Mouse (Mus musculus): ENCODE data around the gene D630003M21Rik. TPM values are rescaled to one million over a fixed set of nuclear protein-coding genes. Genes with fewer than 3 reads are reported as not detected.

Gene D630003M21Rik
- total and polyA plus RNA-seq, 2 experiments = 0.46 to 0.69 TPM

DNA sequence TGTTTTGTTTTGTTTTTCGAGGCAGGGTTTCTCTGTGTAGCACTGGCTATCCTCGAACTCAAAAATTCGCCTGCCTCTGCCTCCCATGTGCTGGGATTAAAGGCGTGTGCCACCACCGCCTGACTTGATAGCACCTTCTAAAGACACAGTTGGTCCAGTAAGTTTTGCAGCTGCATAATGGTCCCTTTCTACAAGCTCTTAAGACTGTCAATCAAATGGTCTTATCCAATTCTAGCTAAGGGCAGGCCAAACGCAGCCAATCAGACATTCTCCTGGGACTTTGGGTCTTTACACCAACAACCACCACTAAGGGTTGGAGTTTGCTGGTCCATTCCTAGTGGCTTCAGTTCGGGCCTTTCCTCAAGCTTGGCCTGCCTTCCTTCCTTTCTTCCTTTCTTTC lies 73.9 kb downstream of the D630003M21Rik start:
- Histone ChIP-seq H3K36me3 (ENCODE audit: control insufficient read depth, insufficient read depth, low read length) (no peaks in the 10 kb centered on the region), H3K4me3 (ENCODE audit: insufficient read depth, low read depth, low read length) (no peak overlapping the region), H3K27me3 (ENCODE audit: control insufficient read depth, insufficient read depth, low read length) (no peaks in the 10 kb centered on the region), H3K27ac (replicated peaks; ENCODE audit: insufficient read depth, low read depth, low read length) (no peak overlapping the region), H3K79me2 (ENCODE audit: control insufficient read depth, insufficient read depth, low read length) (no peaks in the 10 kb centered on the region), H3K4me1 (ENCODE audit: control insufficient read depth, insufficient read depth, low read length) (peaks cover 9% of the 10 kb centered on the region), H3K9ac (ENCODE audit: low read depth, low read length) (no peak overlapping the region)
- TF ChIP-seq POLR2A (IDR thresholded peaks at IDR 0.05; ENCODE audit: extremely low read depth, insufficient read depth, low read length) (no peak), CTCF (IDR thresholded peaks at IDR 0.05; ENCODE audit: low read depth, low read length) (no peak)
- no peak for DNase-seq (ENCODE audit: extremely low read depth, low read depth, low spot score)
- 77% methylated on average over 7 of the region's 7 CpGs for WGBS

DNA sequence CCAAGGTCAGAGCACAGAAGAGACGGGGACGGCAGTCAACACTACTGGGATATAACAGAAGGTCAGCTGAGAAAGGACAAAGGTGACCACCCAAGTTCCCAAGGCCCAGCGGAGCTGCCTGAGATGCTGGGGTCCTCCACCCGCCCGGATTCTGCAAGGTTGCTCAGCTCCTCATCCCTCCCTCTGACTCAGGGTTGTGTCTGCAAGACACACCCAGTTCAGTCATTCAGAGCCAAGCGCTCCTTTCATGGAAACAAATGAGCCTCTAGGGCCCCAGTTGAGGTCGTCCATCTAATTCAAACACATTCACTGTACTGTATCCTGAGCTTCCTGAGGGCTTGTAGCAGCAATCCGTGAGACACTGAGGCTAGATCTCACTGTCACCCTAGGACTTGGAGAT lies 74.4 kb downstream of the D630003M21Rik start:
- Histone ChIP-seq H3K9ac (ENCODE audit: low read depth, low read length) (no peak overlapping the region), H3K27ac (replicated peaks; ENCODE audit: insufficient read depth, low read depth, low read length) (no peak overlapping the region)

DNA sequence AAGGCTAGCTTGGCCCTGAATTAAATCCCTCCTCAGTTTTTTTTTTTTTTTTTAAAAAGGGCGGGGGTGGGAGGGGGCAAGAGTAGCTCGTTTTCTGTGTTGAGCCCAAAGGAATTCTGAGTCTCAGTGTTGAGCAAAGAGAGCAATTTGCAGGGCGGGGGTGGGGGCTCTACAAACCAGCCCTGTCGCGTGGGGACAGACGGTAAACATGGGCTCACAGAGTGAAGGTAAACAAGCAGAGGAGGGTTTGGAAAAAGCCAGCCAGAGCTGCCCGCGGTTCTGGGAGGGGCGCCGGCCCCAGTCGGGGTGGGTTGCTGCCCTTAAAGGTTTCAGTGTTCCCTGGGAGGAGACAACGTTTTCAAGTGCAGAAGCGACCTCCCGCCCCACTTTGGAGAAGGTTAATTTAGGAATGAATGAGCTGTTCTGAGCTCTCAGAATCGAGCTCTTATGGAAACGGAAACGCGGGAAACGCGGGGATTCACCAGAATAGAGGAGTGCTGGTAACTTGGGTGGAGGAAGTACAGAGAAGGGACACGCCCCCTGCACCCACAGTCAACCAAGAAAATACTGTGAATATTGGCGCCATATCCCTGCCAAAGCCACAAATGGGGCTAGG lies 75.2 kb downstream of the D630003M21Rik start:
- Histone ChIP-seq H3K36me3 (ENCODE audit: control insufficient read depth, insufficient read depth, low read length) (no peaks in the 10 kb centered on the region), H3K4me3 (ENCODE audit: insufficient read depth, low read depth, low read length) (peak overlapping the region; percentile 23; the same call in 1 of the 2 replicates), H3K27ac (replicated peaks; ENCODE audit: insufficient read depth, low read depth, low read length) (no peak overlapping the region), H3K27me3 (ENCODE audit: control insufficient read depth, insufficient read depth, low read length) (no peaks in the 10 kb centered on the region), H3K79me2 (ENCODE audit: control insufficient read depth, insufficient read depth, low read length) (no peaks in the 10 kb centered on the region), H3K4me1 (ENCODE audit: control insufficient read depth, insufficient read depth, low read length) (peaks cover 6% of the 10 kb centered on the region), H3K9ac (ENCODE audit: low read depth, low read length) (peak overlapping the region; percentile 1; the same call in 1 of the 2 replicates)
- DNase-seq (ENCODE audit: extremely low read depth, low read depth, low spot score) = no peak
- TF ChIP-seq POLR2A (IDR thresholded peaks at IDR 0.05; ENCODE audit: extremely low read depth, insufficient read depth, low read length) (no peak), CTCF (IDR thresholded peaks at IDR 0.05; ENCODE audit: low read depth, low read length) (no peak)
- 2% methylated on average over 22 of the region's 22 CpGs for WGBS

More for the DNA sequence above, 74.4 kb downstream of the D630003M21Rik start:
- DNase-seq (ENCODE audit: extremely low read depth, low read depth, low spot score) = no peak
- 88% methylated on average over 8 of the region's 8 CpGs for WGBS
- H3K27me3 ChIP-seq (ENCODE audit: control insufficient read depth, insufficient read depth, low read length) = no peaks in the 10 kb centered on the region
- H3K36me3 ChIP-seq (ENCODE audit: control insufficient read depth, insufficient read depth, low read length) = no peaks in the 10 kb centered on the region
- peaks cover 9% of the 10 kb centered on the region for H3K4me1 ChIP-seq (ENCODE audit: control insufficient read depth, insufficient read depth, low read length)
- H3K4me3 ChIP-seq (ENCODE audit: insufficient read depth, low read depth, low read length) = no peak overlapping the region
- no peak for TF ChIP-seq CTCF (IDR thresholded peaks at IDR 0.05; ENCODE audit: low read depth, low read length)
- no peak for TF ChIP-seq POLR2A (IDR thresholded peaks at IDR 0.05; ENCODE audit: extremely low read depth, insufficient read depth, low read length)
- no peaks in the 10 kb centered on the region for H3K79me2 ChIP-seq (ENCODE audit: control insufficient read depth, insufficient read depth, low read length)

DNA sequence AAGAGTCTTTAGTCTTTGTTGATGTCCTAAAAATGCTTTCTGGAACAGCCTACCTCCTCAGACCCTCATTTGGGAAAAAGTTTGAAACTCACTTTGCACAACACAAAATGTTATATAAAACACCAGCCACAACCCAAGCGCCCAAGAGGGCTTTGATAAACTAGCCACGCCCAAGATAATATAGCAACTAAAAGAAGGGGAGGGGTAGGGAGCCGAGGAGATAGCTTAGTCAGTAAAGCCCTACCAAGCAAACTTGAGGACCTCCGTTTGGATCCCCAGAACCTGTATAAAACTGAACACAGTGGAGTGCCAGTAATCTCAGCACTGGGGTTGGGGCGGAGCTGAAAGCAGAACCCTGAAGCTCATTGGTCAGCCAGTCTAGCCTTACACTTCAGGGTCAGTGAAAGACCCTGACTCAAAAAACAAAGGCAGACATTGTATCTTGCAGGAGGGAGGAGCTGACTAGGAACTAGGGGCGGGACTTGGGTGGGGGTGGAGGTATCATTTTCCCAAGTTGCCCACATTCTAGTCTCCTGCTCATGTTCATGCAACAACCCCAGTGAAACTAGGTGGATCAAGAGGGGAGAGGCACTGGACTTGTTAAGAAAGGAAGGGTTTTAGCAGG lies 76.2 kb downstream of the D630003M21Rik start:
- no peak overlapping the region for H3K4me3 ChIP-seq (ENCODE audit: insufficient read depth, low read depth, low read length)
- 78% methylated on average over 6 of the region's 6 CpGs for WGBS
- no peak overlapping the region for H3K9ac ChIP-seq (ENCODE audit: low read depth, low read length)
- DNase-seq (ENCODE audit: extremely low read depth, low read depth, low spot score) = no peak
- no peaks in the 10 kb centered on the region for H3K27me3 ChIP-seq (ENCODE audit: control insufficient read depth, insufficient read depth, low read length)
- TF ChIP-seq POLR2A (IDR thresholded peaks at IDR 0.05; ENCODE audit: extremely low read depth, insufficient read depth, low read length) = no peak
- no peak for TF ChIP-seq CTCF (IDR thresholded peaks at IDR 0.05; ENCODE audit: low read depth, low read length)
- H3K79me2 ChIP-seq (ENCODE audit: control insufficient read depth, insufficient read depth, low read length) = no peaks in the 10 kb centered on the region
- H3K36me3 ChIP-seq (ENCODE audit: control insufficient read depth, insufficient read depth, low read length) = no peaks in the 10 kb centered on the region
- H3K4me1 ChIP-seq (ENCODE audit: control insufficient read depth, insufficient read depth, low read length) = peaks cover 6% of the 10 kb centered on the region
- H3K27ac ChIP-seq (replicated peaks; ENCODE audit: insufficient read depth, low read depth, low read length) = no peak overlapping the region

DNA sequence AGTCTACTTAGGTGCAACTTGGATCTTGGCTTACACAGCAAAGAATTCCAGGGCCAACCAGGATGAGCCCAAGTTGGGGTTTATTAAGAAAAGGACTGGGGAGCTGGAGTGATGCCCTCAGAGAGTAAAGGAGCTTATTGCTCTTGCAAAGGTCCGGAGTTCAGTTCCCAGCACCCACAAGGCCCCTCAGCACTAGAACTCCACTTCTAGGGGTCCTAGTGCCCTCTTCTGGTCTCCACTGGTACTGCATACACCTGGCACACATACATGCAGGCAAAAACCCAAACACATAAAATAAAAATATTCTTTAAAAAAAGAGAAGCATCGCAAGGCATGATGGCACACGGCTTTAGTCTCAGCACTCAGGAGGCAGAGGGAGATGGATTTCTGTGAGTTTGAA lies 77.9 kb downstream of the D630003M21Rik start:
- H3K27me3 ChIP-seq (ENCODE audit: control insufficient read depth, insufficient read depth, low read length) = no peaks in the 10 kb centered on the region
- TF ChIP-seq POLR2A (IDR thresholded peaks at IDR 0.05; ENCODE audit: extremely low read depth, insufficient read depth, low read length) = no peak
- TF ChIP-seq CTCF (IDR thresholded peaks at IDR 0.05; ENCODE audit: low read depth, low read length) = peak; percentile 23; the same call in 1 of the 2 replicates
- H3K27ac ChIP-seq (replicated peaks; ENCODE audit: insufficient read depth, low read depth, low read length) = no peak overlapping the region
- H3K4me3 ChIP-seq (ENCODE audit: insufficient read depth, low read depth, low read length) = no peak overlapping the region
- no peaks in the 10 kb centered on the region for H3K36me3 ChIP-seq (ENCODE audit: control insufficient read depth, insufficient read depth, low read length)
- 98% methylated on average over 3 of the region's 3 CpGs for WGBS
- no peak for DNase-seq (ENCODE audit: extremely low read depth, low read depth, low spot score)
- no peak overlapping the region for H3K9ac ChIP-seq (ENCODE audit: low read depth, low read length)
- peaks cover 2% of the 10 kb centered on the region for H3K4me1 ChIP-seq (ENCODE audit: control insufficient read depth, insufficient read depth, low read length)
- H3K79me2 ChIP-seq (ENCODE audit: control insufficient read depth, insufficient read depth, low read length) = peaks cover 1% of the 10 kb centered on the region; the same call in 1 of the 2 replicates

DNA sequence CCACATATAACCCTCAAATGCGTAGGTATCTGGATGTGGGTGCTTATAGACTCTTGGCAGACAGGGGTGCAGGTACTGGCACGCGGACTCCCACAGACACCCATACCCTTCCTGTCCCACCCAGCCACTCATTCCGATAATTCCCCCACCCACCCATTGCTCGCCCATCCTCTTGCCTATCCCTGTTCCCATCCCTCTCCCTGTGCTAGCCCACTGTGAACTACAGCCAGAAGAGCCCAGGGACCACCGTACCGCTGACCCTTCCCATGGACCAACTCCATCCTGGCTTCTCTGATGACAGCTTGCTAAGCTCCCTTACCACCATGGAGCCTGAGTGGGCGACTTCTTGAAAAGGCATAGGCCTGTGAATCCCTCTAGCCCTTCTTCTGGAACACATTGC lies 82.1 kb downstream of the D630003M21Rik start:
- H3K36me3 ChIP-seq (ENCODE audit: control insufficient read depth, insufficient read depth, low read length) = peaks cover 2% of the 10 kb centered on the region; the same call in 1 of the 2 replicates
- no peak overlapping the region for H3K4me3 ChIP-seq (ENCODE audit: insufficient read depth, low read depth, low read length)
- TF ChIP-seq POLR2A (IDR thresholded peaks at IDR 0.05; ENCODE audit: extremely low read depth, insufficient read depth, low read length) (no peak), CTCF (IDR thresholded peaks at IDR 0.05; ENCODE audit: low read depth, low read length) (no peak)
- WGBS = 94% methylated on average over 8 of the region's 8 CpGs
- H3K4me1 ChIP-seq (ENCODE audit: control insufficient read depth, insufficient read depth, low read length) = peaks cover 22% of the 10 kb centered on the region
- H3K79me2 ChIP-seq (ENCODE audit: control insufficient read depth, insufficient read depth, low read length) = peaks cover 12% of the 10 kb centered on the region; the same call in 1 of the 2 replicates
- DNase-seq (ENCODE audit: extremely low read depth, low read depth, low spot score) = no peak
- no peak overlapping the region for H3K27ac ChIP-seq (replicated peaks; ENCODE audit: insufficient read depth, low read depth, low read length)
- no peaks in the 10 kb centered on the region for H3K27me3 ChIP-seq (ENCODE audit: control insufficient read depth, insufficient read depth, low read length)
- H3K9ac ChIP-seq (ENCODE audit: low read depth, low read length) = no peak overlapping the region
